Mouse (Mus musculus) MEL (cell line): ENCODE measurements around the gene Cfap44. TPM values are rescaled to one million over a fixed set of nuclear protein-coding genes. Genes with fewer than 3 reads are reported as not detected.

ENCODE experiments used
- DNase-seq: peaks from one replicate; pipeline ENCODE4 v3.0.0; 2011; ENCODE audit warnings: low read depth, low spot score
- H3K27ac ChIP-seq: 2 replicates; pipeline ENCODE4 v1.5.1; 2012; ENCODE audit warnings: low read depth, mild to moderate bottlenecking, control low read depth, low read length, moderate library complexity; ENCODE audit not compliant: control insufficient read depth
- H3K27me3 ChIP-seq, 2 experiments: fragments of 150-350 bp in 1 of 2; sonication (generic) in 1 of 2; 2 replicates each; pipeline ENCODE4 v1.6.1; 2012; ENCODE audit warnings: low read length in 2 of 2, mild to moderate bottlenecking in 2 of 2, improper control_type of control experiment in 1 of 2, moderate library complexity in 1 of 2; ENCODE audit not compliant: insufficient read depth in 2 of 2, control insufficient read depth in 1 of 2
- H3K36me3 ChIP-seq, 2 experiments: 2 replicates each; pipeline ENCODE4 v1.6.1; 2012 to 2014; ENCODE audit warnings: low read length in 2 of 2, improper control_type of control experiment in 1 of 2, inconsistent platforms in 1 of 2, mild to moderate bottlenecking in 1 of 2; ENCODE audit not compliant: insufficient read depth in 2 of 2, control insufficient read depth in 1 of 2
- H3K4me1 ChIP-seq, 2 experiments: fragments of 150-350 bp in 1 of 2; sonication (generic) in 1 of 2; 2 replicates each; pipeline ENCODE4 v1.6.1; 2012; ENCODE audit warnings: low read length in 2 of 2, improper control_type of control experiment in 1 of 2, mild to moderate bottlenecking in 1 of 2; ENCODE audit not compliant: insufficient read depth in 2 of 2, control insufficient read depth in 1 of 2
- H3K4me3 ChIP-seq, 2 experiments: fragments of 150-350 bp in 1 of 2; sonication (generic) in 1 of 2; 2 replicates each; pipeline ENCODE4 v1.5.1; 2012; ENCODE audit warnings: low read depth in 2 of 2, low read length in 2 of 2, mild to moderate bottlenecking in 2 of 2, moderate library complexity in 2 of 2, control low read depth in 1 of 2, improper control_type of control experiment in 1 of 2; ENCODE audit not compliant: control insufficient read depth in 1 of 2, insufficient read depth in 1 of 2
- H3K79me2 ChIP-seq: 2 replicates; pipeline ENCODE4 v1.6.1; 2012; ENCODE audit warnings: mild to moderate bottlenecking, low read length, moderate library complexity; ENCODE audit not compliant: control insufficient read depth, poor library complexity, insufficient read depth
- H3K9ac ChIP-seq: 2 replicates; pipeline ENCODE4 v1.6.1; 2012; ENCODE audit warnings: low read depth, mild to moderate bottlenecking, control low read depth, low read length, moderate library complexity; ENCODE audit not compliant: control insufficient read depth, poor library complexity, severe bottlenecking
- H3K9me3 ChIP-seq: fragments of 150-350 bp; sonication (generic); replicated peaks from 2 replicates; pipeline ENCODE4 v1.6.1; 2012; ENCODE audit warnings: mild to moderate bottlenecking, low read length, improper control_type of control experiment, moderate library complexity; ENCODE audit not compliant: insufficient read depth
- BHLHE40 ChIP-seq: IDR thresholded peaks from 2 replicates; pipeline ENCODE4 v1.6.1; 2012; ENCODE audit warnings: low read depth, mild to moderate bottlenecking, inconsistent platforms, low read length, improper control_type of control experiment, borderline replicate concordance
- CHD2 ChIP-seq: IDR thresholded peaks from 2 replicates; pipeline ENCODE4 v1.6.1; 2011; ENCODE audit warnings: low read length, improper control_type of control experiment
- E2F4 ChIP-seq: IDR thresholded peaks from 2 replicates; pipeline ENCODE4 v1.6.1; 2011; ENCODE audit warnings: low read depth, low read length, improper control_type of control experiment, borderline replicate concordance
- ELF1 ChIP-seq: IDR thresholded peaks from 2 replicates; pipeline ENCODE4 v1.6.1; 2014; ENCODE audit warnings: low read depth, mild to moderate bottlenecking, inconsistent platforms, low read length, improper control_type of control experiment, moderate library complexity
- EP300 ChIP-seq, 2 experiments: IDR thresholded peaks; 2 replicates each; pipeline ENCODE4 v1.6.1; 2011; ENCODE audit warnings: improper control_type of control experiment in 2 of 2, low read length in 2 of 2, low read depth in 1 of 2, mild to moderate bottlenecking in 1 of 2
- GABPA ChIP-seq: IDR thresholded peaks from 2 replicates; pipeline ENCODE4 v1.6.1; 2012; ENCODE audit warnings: low read depth, mild to moderate bottlenecking, inconsistent platforms, low read length, improper control_type of control experiment, moderate library complexity
- GATA1 ChIP-seq: IDR thresholded peaks from 2 replicates; pipeline ENCODE4 v1.6.1; 2011; ENCODE audit warnings: low read depth, low read length, improper control_type of control experiment
- HCFC1 ChIP-seq: IDR thresholded peaks from 2 replicates; pipeline ENCODE4 v1.6.1; 2012; ENCODE audit warnings: low read depth, mild to moderate bottlenecking, inconsistent platforms, low read length, improper control_type of control experiment, moderate library complexity
- JUND ChIP-seq: IDR thresholded peaks from 2 replicates; pipeline ENCODE4 v1.6.1; 2011; ENCODE audit warnings: low read depth, mild to moderate bottlenecking, improper control_type of control experiment, low read length
- MAZ ChIP-seq: IDR thresholded peaks from 2 replicates; pipeline ENCODE4 v1.6.1; 2012; ENCODE audit warnings: low read depth, mild to moderate bottlenecking, inconsistent platforms, low read length, improper control_type of control experiment
- MEF2A ChIP-seq: IDR thresholded peaks from 2 replicates; pipeline ENCODE4 v1.6.1; 2014; ENCODE audit warnings: low read depth, mild to moderate bottlenecking, inconsistent platforms, low read length, improper control_type of control experiment; ENCODE audit not compliant: poor library complexity, insufficient replicate concordance, severe bottlenecking; ENCODE audit errors: extremely low read depth
- MXI1 ChIP-seq: IDR thresholded peaks from 2 replicates; pipeline ENCODE4 v1.6.1; 2011; ENCODE audit warnings: mild to moderate bottlenecking, low read depth, low read length, improper control_type of control experiment
- MYB ChIP-seq: IDR thresholded peaks from 2 replicates; pipeline ENCODE4 v1.6.1; 2011; ENCODE audit warnings: mild to moderate bottlenecking, low read depth, low read length, improper control_type of control experiment
- NELFE ChIP-seq: IDR thresholded peaks from 2 replicates; pipeline ENCODE4 v1.6.1; 2011; ENCODE audit warnings: low read depth, low read length, improper control_type of control experiment
- POLR2A ChIP-seq, 2 experiments: IDR thresholded peaks; 2 replicates each; pipeline ENCODE4 v1.6.1; 2011 to 2012; ENCODE audit warnings: low read length in 2 of 2, mild to moderate bottlenecking in 2 of 2, control low read depth in 1 of 2, improper control_type of control experiment in 1 of 2, low read depth in 1 of 2, moderate library complexity in 1 of 2; ENCODE audit not compliant: control insufficient read depth in 1 of 2, insufficient read depth in 1 of 2, poor library complexity in 1 of 2
- POLR2AphosphoS2 ChIP-seq: IDR thresholded peaks from 2 replicates; pipeline ENCODE4 v1.6.1; 2011; ENCODE audit warnings: low read length, improper control_type of control experiment
- RAD21 ChIP-seq: IDR thresholded peaks from 2 replicates; pipeline ENCODE4 v1.6.1; 2011; ENCODE audit warnings: mild to moderate bottlenecking, low read depth, low read length, improper control_type of control experiment
- SMC3 ChIP-seq: IDR thresholded peaks from 2 replicates; pipeline ENCODE4 v1.6.1; 2011; ENCODE audit warnings: low read depth, low read length, improper control_type of control experiment
- TBP ChIP-seq: IDR thresholded peaks from 2 replicates; pipeline ENCODE4 v1.8.0; 2011; ENCODE audit warnings: low read depth, low read length, improper control_type of control experiment
- TCF12 ChIP-seq: IDR thresholded peaks from 2 replicates; pipeline ENCODE4 v1.6.1; 2014; ENCODE audit warnings: low read depth, mild to moderate bottlenecking, inconsistent platforms, low read length, improper control_type of control experiment, moderate library complexity
- USF1 ChIP-seq: IDR thresholded peaks from 2 replicates; pipeline ENCODE4 v1.6.1; 2014; ENCODE audit warnings: low read depth, mild to moderate bottlenecking, inconsistent platforms, low read length, improper control_type of control experiment, moderate library complexity
- USF2 ChIP-seq, 2 experiments: IDR thresholded peaks; 2 replicates each; pipeline ENCODE4 v1.6.1; 2011 to 2012; ENCODE audit warnings: improper control_type of control experiment in 2 of 2, low read length in 2 of 2, borderline replicate concordance in 1 of 2, inconsistent platforms in 1 of 2, low read depth in 1 of 2, mild to moderate bottlenecking in 1 of 2; ENCODE audit not compliant: insufficient read depth in 1 of 2
- ZNF384 ChIP-seq: IDR thresholded peaks from 2 replicates; pipeline ENCODE4 v1.6.1; 2012; ENCODE audit warnings: low read depth, mild to moderate bottlenecking, inconsistent platforms, low read length, improper control_type of control experiment
- polyA plus RNA-seq, 2 experiments: library from polyadenylated mRNA; stranded (reverse) in 1 of 2; unstranded in 1 of 2; fragments of >175 nt in 1 of 2; fragments of >200 nt in 1 of 2; gene quantifications; 2 replicates each; pipeline versions ENCODE4 v1.2.1 to v1.2.4; 2012; ENCODE audit warnings: low replicate concordance in 2 of 2, low read depth in 1 of 2; ENCODE audit not compliant: insufficient read length in 2 of 2, insufficient read depth in 1 of 2, missing spikeins in 1 of 2
- total RNA-seq: library from RNA; depleted of rRNA; stranded (reverse); fragments of 300-350 nt; gene quantifications from 2 replicates; pipeline ENCODE4 v1.2.3, GENCODE M21; 2012

Cfap44 gene
- total and polyA plus RNA-seq, 3 experiments: not detected

- Histone ChIP-seq H3K4me3 (no peak overlapping the region), H3K27me3 (no peaks in the 10 kb centered on the region), H3K36me3 (no peaks in the 10 kb centered on the region), H3K9me3 (no peaks in the 10 kb centered on the region), H3K27ac (no peak overlapping the region), H3K4me1 (no peaks in the 10 kb centered on the region), H3K9ac (no peak overlapping the region)
- no peak for DNase-seq
- TF ChIP-seq USF1 (no peak), TCF12 (no peak), RAD21 (no peak), POLR2AphosphoS2 (no peak), ELF1 (no peak), HCFC1 (no peak), JUND (no peak), MEF2A (no peak), BHLHE40 (no peak), ZNF384 (no peak), SMC3 (no peak), NELFE (no peak)
- TF ChIP-seq, all 39 proteins: peak for 0
- H3K79me2 ChIP-seq: no peaks in the 10 kb centered on the region
Observed at GRCm38 (mm10) chr16:44457858-44458257, 63.3 kb downstream of the Cfap44 start.

GRCm38 (mm10) chr16:44458826-44459225 lies 64.2 kb downstream of the Cfap44 start:
- no peak overlapping the region for H3K9ac ChIP-seq
- H3K36me3 ChIP-seq: no peaks in the 10 kb centered on the region
- no peaks in the 10 kb centered on the region for H3K79me2 ChIP-seq
- TF ChIP-seq JUND (no peak), E2F4 (no peak), MXI1 (no peak), GABPA (no peak)
- TF ChIP-seq, all 39 proteins: peak for 0
- Histone ChIP-seq H3K4me1 (no peaks in the 10 kb centered on the region), H3K9me3 (no peaks in the 10 kb centered on the region), H3K27me3 (no peaks in the 10 kb centered on the region; a peak in 1 of 4 replicates), H3K4me3 (no peak overlapping the region), H3K27ac (no peak overlapping the region)
- DNase-seq: no peak

GRCm38 (mm10) chr16:44460922-44461321 lies 66.3 kb downstream of the Cfap44 start:
- no peaks in the 10 kb centered on the region for H3K36me3 ChIP-seq
- no peak overlapping the region for H3K27ac ChIP-seq
- H3K9ac ChIP-seq: no peak overlapping the region
- H3K4me1 ChIP-seq: no peaks in the 10 kb centered on the region
- no peaks in the 10 kb centered on the region; a peak in 1 of 4 replicates for H3K27me3 ChIP-seq
- no peak for TF ChIP-seq MYB
- TF ChIP-seq TBP: no peak
- TF ChIP-seq SMC3: no peak
- no peak for TF ChIP-seq USF2 (IDR thresholded peaks at IDR 0.05; ENCODE audit: borderline replicate concordance in 1 of 2, insufficient read depth in 1 of 2, low read depth in 1 of 2, low read length in 2 of 2)
- no peak for TF ChIP-seq CHD2
- TF ChIP-seq RAD21: no peak
- TF ChIP-seq MAZ: no peak
- TF ChIP-seq BHLHE40: no peak
- TF ChIP-seq EP300 (IDR thresholded peaks at IDR 0.05; ENCODE audit: low read depth in 1 of 2, low read length in 2 of 2): no peak
- TF ChIP-seq ZNF384: no peak
- no peak for TF ChIP-seq POLR2AphosphoS2
- TF ChIP-seq GABPA: no peak
- no peak for TF ChIP-seq JUND
- TF ChIP-seq MXI1: no peak
- no peak for TF ChIP-seq POLR2A (IDR thresholded peaks at IDR 0.05; ENCODE audit: control insufficient read depth in 1 of 2, insufficient read depth in 1 of 2, low read depth in 1 of 2, low read length in 2 of 2, poor library complexity in 1 of 2)
- TF ChIP-seq GATA1: no peak
- no peak for TF ChIP-seq HCFC1
- no peak overlapping the region for H3K4me3 ChIP-seq
- no peaks in the 10 kb centered on the region for H3K79me2 ChIP-seq
- no peak for DNase-seq
- H3K9me3 ChIP-seq: no peaks in the 10 kb centered on the region
